Mouse (Mus musculus) heart, embryonic 12.5 days (tissue): ENCODE measurements around the gene Ciapin1. TPM values are rescaled to one million over a fixed set of nuclear protein-coding genes. Genes with fewer than 3 reads are reported as not detected.

ENCODE experiments used
- ATAC-seq: fragments of 200-750 bp; cut with Nextera tagmentation; 2 replicates; pipeline ENCODE4 v1.8.0; 2017; ENCODE audit warnings: moderate TSS enrichment, moderate library complexity; ENCODE audit not compliant: insufficient number of reproducible peaks, low FRiP score
- H3K27ac ChIP-seq: fragments of 300-500 bp; sonication (generic); 2 replicates; pipeline ENCODE4 v1.5.1; 2016; ENCODE audit warnings: mild to moderate bottlenecking, moderate library complexity; ENCODE audit not compliant: poor library complexity, severe bottlenecking
- H3K27me3 ChIP-seq: fragments of 300-500 bp; sonication (generic); replicated peaks from 2 replicates; pipeline ENCODE4 v1.6.1; 2016; ENCODE audit warnings: mild to moderate bottlenecking, moderate library complexity
- H3K36me3 ChIP-seq: fragments of 300-500 bp; sonication (generic); 2 replicates; pipeline ENCODE4 v1.6.1; 2016; ENCODE audit warnings: mild to moderate bottlenecking, moderate library complexity
- H3K4me1 ChIP-seq: fragments of 300-500 bp; sonication (generic); replicated peaks from 2 replicates; pipeline ENCODE4 v1.6.1; 2016; ENCODE audit warnings: mild to moderate bottlenecking
- H3K4me2 ChIP-seq: fragments of 300-500 bp; sonication (generic); 2 replicates; pipeline ENCODE4 v1.6.1; 2016; ENCODE audit warnings: mild to moderate bottlenecking, moderate library complexity
- H3K4me3 ChIP-seq: fragments of 300-500 bp; sonication (generic); 2 replicates; pipeline ENCODE4 v1.5.1; 2016; ENCODE audit warnings: mild to moderate bottlenecking
- H3K9ac ChIP-seq: fragments of 300-500 bp; sonication (generic); 2 replicates; pipeline ENCODE4 v1.6.1; 2016; ENCODE audit warnings: mild to moderate bottlenecking, moderate library complexity
- H3K9me3 ChIP-seq: fragments of 300-500 bp; sonication (generic); replicated peaks from 2 replicates; pipeline ENCODE4 v1.6.1; 2016; ENCODE audit warnings: mild to moderate bottlenecking, moderate library complexity
- WGBS: fragments of 180-500 bp; shearing (Covaris S2); methylation state at CpG from one replicate; pipeline ENCODE4 v1.1.7; 2016; 5-methylcytosine and 5-hydroxymethylcytosine counted together
- polyA plus RNA-seq: library from polyadenylated mRNA; unstranded; fragments of >200 nt; fragmentation: Nextera tagmentation; extraction: Ambion mirVana; gene quantifications from 2 replicates; pipeline ENCODE4 v1.2.1, GENCODE M21; 2016

Gene Ciapin1
- polyA plus RNA-seq, 1 experiment from 2014 or later: 109 TPM

GRCm38 (mm10) chr8:94821381-94821780 is 16.8 kb downstream of the Ciapin1 start:
- ATAC-seq: no peak
- Histone ChIP-seq H3K9ac (no peak overlapping the region), H3K4me1 (no peaks in the 10 kb centered on the region), H3K36me3 (peaks cover 58% of the 10 kb centered on the region), H3K27me3 (no peaks in the 10 kb centered on the region), H3K4me3 (no peak overlapping the region), H3K9me3 (no peaks in the 10 kb centered on the region), H3K27ac (no peak overlapping the region), H3K4me2 (no peak overlapping the region)
- WGBS: 94% methylated on average over 2 of the region's 2 CpGs

GRCm38 (mm10) chr8:94820553-94820952 is 17.6 kb downstream of the Ciapin1 start:
- peaks cover 55% of the 10 kb centered on the region for H3K36me3 ChIP-seq
- ATAC-seq: no peak

GRCm38 (mm10) chr8:94819671-94820179 is 18.4 kb downstream of the Ciapin1 start:
- H3K4me3 ChIP-seq: no peak overlapping the region
- peaks cover 47% of the 10 kb centered on the region for H3K36me3 ChIP-seq
- H3K4me2 ChIP-seq: no peak overlapping the region
- H3K4me1 ChIP-seq: no peaks in the 10 kb centered on the region
- no peak overlapping the region for H3K9ac ChIP-seq
- no peaks in the 10 kb centered on the region for H3K9me3 ChIP-seq
- 41% methylated on average over 6 of the region's 6 CpGs for WGBS
- 0 out of 2 replicates have a peak, but pooled peaks have one; percentile 37 for ATAC-seq
- no peaks in the 10 kb centered on the region for H3K27me3 ChIP-seq
- H3K27ac ChIP-seq: no peak overlapping the region

More at GRCm38 (mm10) chr8:94820553-94820952, 17.6 kb downstream of the Ciapin1 start:
- Histone ChIP-seq H3K9me3 (no peaks in the 10 kb centered on the region), H3K4me1 (no peaks in the 10 kb centered on the region), H3K4me2 (no peak overlapping the region), H3K4me3 (no peak overlapping the region), H3K9ac (no peak overlapping the region), H3K27me3 (no peaks in the 10 kb centered on the region), H3K27ac (no peak overlapping the region)
- WGBS: 90% methylated on average over 7 of the region's 7 CpGs

DNA sequence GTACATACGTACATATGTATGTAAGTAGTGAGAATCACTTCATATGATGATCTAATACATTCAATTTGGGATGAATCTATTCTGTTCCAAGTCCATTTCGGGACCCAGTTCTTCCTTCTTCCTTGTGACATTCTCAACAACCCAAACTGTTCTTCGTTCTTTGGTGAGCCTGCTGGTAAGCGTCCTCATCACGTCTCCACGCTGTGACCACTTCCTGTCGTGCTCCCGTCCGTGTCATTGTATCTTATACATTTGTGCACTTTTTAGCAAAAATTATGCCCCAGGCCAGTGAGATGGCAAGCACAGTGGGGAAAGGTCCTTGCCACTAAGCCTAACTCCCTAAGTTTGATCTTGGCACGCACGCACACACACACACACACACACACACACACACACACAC is 20.2 kb downstream of the Ciapin1 start:
- no peaks in the 10 kb centered on the region for H3K4me1 ChIP-seq
- H3K4me2 ChIP-seq: no peak overlapping the region
- H3K36me3 ChIP-seq: peaks cover 30% of the 10 kb centered on the region
- H3K27me3 ChIP-seq: no peaks in the 10 kb centered on the region
- WGBS: 83% methylated on average over 11 of the region's 11 CpGs
- H3K9ac ChIP-seq: no peak overlapping the region
- H3K27ac ChIP-seq: no peak overlapping the region
- H3K9me3 ChIP-seq: no peaks in the 10 kb centered on the region
- no peak overlapping the region for H3K4me3 ChIP-seq
- no peak for ATAC-seq

GRCm38 (mm10) chr8:94814556-94814955 is 23.6 kb downstream of the Ciapin1 start:
- H3K4me1 ChIP-seq: no peaks in the 10 kb centered on the region
- H3K4me3 ChIP-seq: no peak overlapping the region
- H3K9ac ChIP-seq: no peak overlapping the region; the same call in 1 of the 2 replicates
- no peak overlapping the region for H3K27ac ChIP-seq
- H3K36me3 ChIP-seq: no peaks in the 10 kb centered on the region
- 0% methylated on average over 1 of the region's 1 CpGs for WGBS
- H3K4me2 ChIP-seq: no peak overlapping the region
- no peak for ATAC-seq
- 0 out of 2 replicates have a peak, but pooled peaks cover 7% of the 10 kb centered on the region for H3K27me3 ChIP-seq
- no peaks in the 10 kb centered on the region for H3K9me3 ChIP-seq

- 28% methylated on average over 6 of the region's 6 CpGs for WGBS
- Histone ChIP-seq H3K9me3 (no peaks in the 10 kb centered on the region), H3K36me3 (no peaks in the 10 kb centered on the region), H3K4me1 (peaks cover 3% of the 10 kb centered on the region; the same call in 1 of the 2 replicates), H3K4me3 (no peak overlapping the region), H3K4me2 (no peak overlapping the region), H3K27me3 (0 out of 2 replicates have a peak, but pooled peaks cover 12% of the 10 kb centered on the region), H3K9ac (no peak overlapping the region), H3K27ac (no peak overlapping the region)
- peak; percentile 29; the same call in 1 of the 2 replicates for ATAC-seq
These were observed 25.5 kb downstream of the Ciapin1 start for GRCm38 (mm10) chr8:94812645-94813098.

GRCm38 (mm10) chr8:94811654-94812053 is 26.5 kb downstream of the Ciapin1 start:
- H3K9ac ChIP-seq: no peak overlapping the region
- peaks cover 21% of the 10 kb centered on the region for H3K27me3 ChIP-seq
- no peak overlapping the region for H3K27ac ChIP-seq
- H3K4me1 ChIP-seq: peaks cover 9% of the 10 kb centered on the region; the same call in 1 of the 2 replicates
- 65% methylated on average over 6 of the region's 6 CpGs for WGBS
- ATAC-seq: no peak
- no peaks in the 10 kb centered on the region for H3K36me3 ChIP-seq
- H3K4me2 ChIP-seq: no peak overlapping the region
- no peak overlapping the region for H3K4me3 ChIP-seq
- no peaks in the 10 kb centered on the region for H3K9me3 ChIP-seq

- Histone ChIP-seq H3K4me2 (no peak overlapping the region), H3K27me3 (peaks cover 27% of the 10 kb centered on the region), H3K4me3 (no peak overlapping the region), H3K27ac (no peak overlapping the region), H3K9me3 (no peaks in the 10 kb centered on the region), H3K9ac (no peak overlapping the region), H3K36me3 (no peaks in the 10 kb centered on the region), H3K4me1 (peaks cover 9% of the 10 kb centered on the region; the same call in 1 of the 2 replicates)
- no peak for ATAC-seq
- 76% methylated on average over 5 of the region's 5 CpGs for WGBS
These were observed 27.3 kb downstream of the Ciapin1 start for GRCm38 (mm10) chr8:94810855-94811254.

GRCm38 (mm10) chr8:94810153-94810552 is 28.0 kb downstream of the Ciapin1 start, which contains the start of gene Ccl17:
Gene Ccl17 (plus strand): TSS chr8:94810453.
- H3K4me2 ChIP-seq: no peak within 1 kb of the TSS
- WGBS: 15% methylated on average over 3 of the region's 3 CpGs
- no peak within 1 kb of the TSS for H3K9ac ChIP-seq
- ATAC-seq: no peak
- H3K4me3 ChIP-seq: no peak within 1 kb of the TSS
- no peak within 1 kb of the TSS for H3K27ac ChIP-seq
- H3K4me1 ChIP-seq: peaks cover 9% of the 10 kb centered on the region; the same call in 1 of the 2 replicates
- peaks cover 29% of the 10 kb centered on the region for H3K27me3 ChIP-seq
- H3K9me3 ChIP-seq: no peaks in the 10 kb centered on the region
- no peaks in the 10 kb centered on the region for H3K36me3 ChIP-seq

GRCm38 (mm10) chr8:94808372-94808771 is 29.8 kb downstream of the Ciapin1 start:
- H3K36me3 ChIP-seq: no peaks in the 10 kb centered on the region
- H3K4me2 ChIP-seq: no peak overlapping the region
- H3K4me3 ChIP-seq: no peak overlapping the region
- peaks cover 22% of the 10 kb centered on the region for H3K4me1 ChIP-seq
- no peak overlapping the region for H3K9ac ChIP-seq
- 71% methylated on average over 6 of the region's 6 CpGs for WGBS
- no peaks in the 10 kb centered on the region for H3K9me3 ChIP-seq
- H3K27ac ChIP-seq: no peak overlapping the region
- no peak for ATAC-seq
- peaks cover 29% of the 10 kb centered on the region for H3K27me3 ChIP-seq

- WGBS: 67% methylated on average over 7 of the region's 7 CpGs
- Histone ChIP-seq H3K4me3 (no peak overlapping the region), H3K9me3 (no peaks in the 10 kb centered on the region), H3K27me3 (peaks cover 29% of the 10 kb centered on the region), H3K9ac (no peak overlapping the region), H3K4me2 (no peak overlapping the region), H3K27ac (no peak overlapping the region), H3K36me3 (no peaks in the 10 kb centered on the region), H3K4me1 (peaks cover 31% of the 10 kb centered on the region)
- ATAC-seq: no peak
These were observed 30.7 kb downstream of the Ciapin1 start for GRCm38 (mm10) chr8:94807506-94807905.

DNA sequence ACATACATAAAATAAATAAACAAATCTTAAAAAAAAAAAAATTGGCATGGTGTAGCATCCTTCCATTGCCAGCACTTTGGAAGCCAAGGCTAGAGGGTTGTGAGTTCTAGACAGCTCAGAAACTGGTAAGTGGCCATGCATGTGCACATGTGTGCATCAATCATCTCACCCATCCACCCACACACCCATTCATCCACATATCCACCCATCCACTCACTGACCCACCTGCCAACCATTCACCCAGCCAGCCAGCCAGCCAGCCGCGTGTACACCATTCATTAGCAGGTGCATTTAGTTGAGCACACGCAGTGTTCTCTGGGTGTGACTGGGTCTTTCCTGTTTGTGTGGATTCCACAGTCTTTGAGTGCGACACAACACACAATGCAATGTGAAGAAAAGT is 32.3 kb downstream of the Ciapin1 start:
- peaks cover 41% of the 10 kb centered on the region for H3K4me1 ChIP-seq
- H3K9me3 ChIP-seq: no peaks in the 10 kb centered on the region
- no peak overlapping the region for H3K4me2 ChIP-seq
- H3K9ac ChIP-seq: no peak overlapping the region
- no peak overlapping the region for H3K27ac ChIP-seq
- no peak overlapping the region for H3K4me3 ChIP-seq
- peaks cover 33% of the 10 kb centered on the region for H3K27me3 ChIP-seq
- WGBS: 77% methylated on average over 4 of the region's 4 CpGs
- H3K36me3 ChIP-seq: no peaks in the 10 kb centered on the region
- no peak for ATAC-seq
